Mouse (Mus musculus) bone marrow, adult 2 months (tissue): ENCODE measurements at regions not wholly inside any gene's neighbourhood (a gene's known extent, or its start where the extent isn't known, plus 50 kb on each side); places are given as distances from the start of the nearest gene placed in this dataset.

Experiments
- CTCF ChIP-seq: fragments of 200-500 bp; IDR thresholded peaks from 2 replicates; pipeline ENCODE4 v1.5.1; 2011; ENCODE audit warnings: low read length, control low read depth; ENCODE audit not compliant: control insufficient read depth, insufficient read depth
- POLR2A ChIP-seq: fragments of 200-500 bp; IDR thresholded peaks from 2 replicates; pipeline ENCODE4 v1.6.1; 2011; ENCODE audit warnings: low read depth, mild to moderate bottlenecking, control low read depth, low read length, borderline replicate concordance; ENCODE audit not compliant: control insufficient read depth

- TF ChIP-seq POLR2A (no peak), CTCF (no peak)
Measured at GRCm38 (mm10) chr17:4546579-4546978, 447.6 kb upstream of the Arid1b start.
